9 mouse cellular contexts compared by ENCODE assay signal in the genomic region with DNA sequence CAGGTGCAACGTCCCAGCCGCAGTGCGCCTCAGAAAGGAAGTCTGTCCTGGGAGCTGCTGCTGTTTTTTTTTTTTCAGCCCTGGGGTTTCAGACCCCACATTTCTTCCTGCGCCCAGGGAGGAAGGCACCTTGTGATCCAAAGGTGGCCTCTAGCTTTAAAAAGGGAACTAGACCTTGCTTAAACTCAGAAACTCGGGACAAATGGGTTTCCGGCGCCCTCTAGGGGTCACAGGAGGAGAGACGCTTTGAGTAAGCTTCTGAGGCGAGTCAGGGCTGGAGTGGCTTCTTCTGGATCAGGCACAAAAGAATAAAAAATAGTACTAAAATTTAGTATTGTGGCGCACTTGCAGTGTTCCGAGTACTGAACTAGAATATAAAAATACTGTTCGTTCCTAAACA. TPM values are rescaled to one million over a fixed set of nuclear protein-coding genes. Genes with fewer than 3 reads are reported as not detected.
A peak's percentile ranks its signal among the peaks of the same experiment; 100 is the strongest.
DNase-seq lines count a peak whose midpoint lies in the region; ATAC-seq lines count a peak whose summit lies in the region.
"Had no signal": no experiment of that assay in that cellular context is flagged by ENCODE, and none has a peak within 500 bp of the region (broad histone marks: within the 10 kb centered on the region; RNA-seq: fewer than 3 reads in every experiment).

No protein-coding gene starts in this region.

- no peak overlapping the region for H3K27ac ChIP-seq in embryonic facial prominence, embryonic 13.5 days
- H3K27ac ChIP-seq: hindbrain, embryonic 15.5 days had no signal

- ATAC-seq in embryonic facial prominence, embryonic 13.5 days (ENCODE audit: insufficient number of reproducible peaks, insufficient read depth, low FRiP score, low TSS enrichment, low read depth), result no peak
- ATAC-seq in monocyte, adult 5-6 weeks (replicated peaks; ENCODE audit: insufficient number of reproducible peaks, low FRiP score, low TSS enrichment, poor library complexity, severe bottlenecking), result peak; percentile 75

- no peak overlapping the region for H3K4me3 ChIP-seq in embryonic facial prominence, embryonic 13.5 days
- H3K4me3 ChIP-seq: hindbrain, embryonic 15.5 days had no signal

- under 1% methylated on average over 12 of the region's 12 CpGs for WGBS in embryonic facial prominence, embryonic 13.5 days

- no peak overlapping the region for H3K9ac ChIP-seq in embryonic facial prominence, embryonic 13.5 days
- H3K9ac ChIP-seq: hindbrain, embryonic 15.5 days had no signal

- peak overlapping the region; percentile 14; the same call in 1 of the 2 replicates for H3K4me2 ChIP-seq in embryonic facial prominence, embryonic 13.5 days
- H3K4me2 ChIP-seq: hindbrain, embryonic 15.5 days had no signal

- peak; percentile 64 for DNase-seq in ovary, postnatal 36 days (ENCODE audit: low spot score)
- no peak for DNase-seq in ovary, postnatal 10 days (ENCODE audit: low spot score)
- DNase-seq in adrenal gland, postnatal 36 days, result peak; percentile 70 to 72
- peak; percentile 76 to 80 for DNase-seq in heart, postnatal 14 days
- peak; percentile 46 to 62 for DNase-seq in left cerebral cortex, postnatal 25 days (ENCODE audit: low spot score in 2 of 2)
- peak; percentile 47 for DNase-seq in thymus, postnatal 25 days

- H3K9me3 ChIP-seq in embryonic facial prominence, embryonic 13.5 days, result no peaks in the 10 kb centered on the region
- H3K9me3 ChIP-seq: hindbrain, embryonic 15.5 days had no signal

- 0 out of 2 replicates have a peak, but pooled peaks cover 4% of the 10 kb centered on the region for H3K4me1 ChIP-seq in embryonic facial prominence, embryonic 13.5 days
- H3K4me1 ChIP-seq: hindbrain, embryonic 15.5 days had no signal

- intact Hi-C loops in heart, postnatal 14 days (cut with DNase I), result loop anchor here (1.0 to 5.0 kb wide), 2 partner anchors 43 to 84 kb away; a partner anchor contains a TSS
- intact Hi-C loops in left cerebral cortex, postnatal 25 days (cut with DNase I), result loop anchor here (1.0 to 2.0 kb wide), 2 partner anchors 44 to 84 kb away; no protein-coding TSS in a partner anchor

- peaks cover 100% of the 10 kb centered on the region for H3K27me3 ChIP-seq in embryonic facial prominence, embryonic 13.5 days

- H3K36me3 ChIP-seq in embryonic facial prominence, embryonic 13.5 days, result no peaks in the 10 kb centered on the region
- H3K36me3 ChIP-seq: hindbrain, embryonic 15.5 days had no signal

RNA-seq across cellular contexts. Expression of a gene that starts 10.6 kb away (rescaled TPM):
- not detected for total RNA-seq in adrenal gland, postnatal 36 days (2021)
- 0.25 and 1.5 TPM in 2 replicates for polyA plus RNA-seq in embryonic facial prominence, embryonic 13.5 days (2015; fragmentation: Nextera tagmentation; extraction: Ambion mirVana)
- under 1 TPM; 0.22 to 0.27 TPM for total RNA-seq in heart, postnatal 14 days (2021)
- not detected for total RNA-seq in left cerebral cortex, postnatal 25 days (2021)
- not detected in 3 replicates for total RNA-seq in monocyte, adult 5-6 weeks (2017)
